8 mouse cellular contexts compared by ENCODE assay signal in genomic region chr4:105175255-105176035, GRCm38 (mm10). TPM values are rescaled to one million over a fixed set of nuclear protein-coding genes. Genes with fewer than 3 reads are reported as not detected.
DNase-seq lines count a peak whose midpoint lies in the region; ATAC-seq and TF ChIP-seq lines count a peak whose summit lies in the region.

No protein-coding gene starts in this region.

- H3K9ac ChIP-seq in kidney, embryonic 14.5 days (ENCODE audit: low read depth, low read length) = no peak overlapping the region

- 29% methylated on average over 16 of the region's 16 CpGs for WGBS in cerebellum, adult 2 months
- WGBS in kidney, embryonic 14.5 days = 66% methylated on average over 16 of the region's 16 CpGs

- no peaks in the 10 kb centered on the region for H3K9me3 ChIP-seq in E14TG2a.4 (ENCODE audit: low read length)
- H3K9me3 ChIP-seq in kidney, embryonic 14.5 days (ENCODE audit: control insufficient read depth, low read length) = no peaks in the 10 kb centered on the region

- peak; percentile 24 to 54 for DNase-seq in cerebellum, adult 2 months
- DNase-seq in frontal cortex, adult 2 months (ENCODE audit: extremely low spot score in 1 of 2, low spot score in 1 of 2) = peak; percentile 67 to 78
- DNase-seq in left cerebral cortex, postnatal 10 days (ENCODE audit: extremely low spot score in 1 of 2, low spot score in 2 of 2) = peak; percentile 48 to 79
- DNase-seq in right cerebral cortex, postnatal 4 days = peak; percentile 40
- DNase-seq in embryo, embryonic 10 days (ENCODE audit: low spot score) = no peak
- DNase-seq in adrenal gland, postnatal 36 days = no peak

- TF ChIP-seq POLR2A in cerebellum, adult 2 months (IDR thresholded peaks at IDR 0.05; ENCODE audit: borderline replicate concordance, insufficient read depth, low read length) = no peak

- no peak for ATAC-seq in kidney, embryonic 14.5 days (ENCODE audit: low FRiP score, low TSS enrichment)

- no peak for TF ChIP-seq CTCF in E14TG2a.4 (conservative IDR thresholded peaks at IDR 0.05; ENCODE audit: low read length)
- no peak for TF ChIP-seq CTCF in cerebellum, adult 2 months (IDR thresholded peaks at IDR 0.05; ENCODE audit: borderline replicate concordance, insufficient read depth, low read depth, low read length)

- intact Hi-C loops in left cerebral cortex, postnatal 10 days (cut with DNase I) = no loop called here

- no peak overlapping the region for H3K27ac ChIP-seq in cerebellum, adult 2 months (ENCODE audit: insufficient read depth, low read length)
- no peak overlapping the region for H3K27ac ChIP-seq in kidney, embryonic 14.5 days (ENCODE audit: low read depth, low read length)

- peak overlapping the region; percentile 60 for H3K4me3 ChIP-seq in E14TG2a.4 (replicated peaks; ENCODE audit: low read length)
- H3K4me3 ChIP-seq in cerebellum, adult 2 months (replicated peaks; ENCODE audit: insufficient read depth, low read depth, low read length) = no peak overlapping the region
- H3K4me3 ChIP-seq in kidney, embryonic 14.5 days (ENCODE audit: low read length) = no peak overlapping the region

- no peaks in the 10 kb centered on the region for H3K36me3 ChIP-seq in E14TG2a.4 (ENCODE audit: insufficient read depth, low read length)
- 0 out of 2 replicates have a peak, but pooled peaks cover 2% of the 10 kb centered on the region for H3K36me3 ChIP-seq in kidney, embryonic 14.5 days (ENCODE audit: control insufficient read depth, insufficient read depth, low read length)

- H3K27me3 ChIP-seq in E14TG2a.4 (ENCODE audit: insufficient read depth, low read length) = no peaks in the 10 kb centered on the region
- no peaks in the 10 kb centered on the region; the same call in 1 of the 2 replicates for H3K27me3 ChIP-seq in cerebellum, adult 2 months (ENCODE audit: control insufficient read depth, insufficient read depth, low read length)
- H3K27me3 ChIP-seq in kidney, embryonic 14.5 days (ENCODE audit: control insufficient read depth, insufficient read depth, low read length) = no peaks in the 10 kb centered on the region

- no peak overlapping the region for H3K4me2 ChIP-seq in kidney, embryonic 14.5 days (replicated peaks; ENCODE audit: low read depth, low read length)

- H3K4me1 ChIP-seq in E14TG2a.4 (replicated peaks; ENCODE audit: low read depth, low read length) = peaks cover 35% of the 10 kb centered on the region
- no peaks in the 10 kb centered on the region for H3K4me1 ChIP-seq in cerebellum, adult 2 months (ENCODE audit: control insufficient read depth, insufficient read depth, low read length)
- 0 out of 2 replicates have a peak, but pooled peaks cover 4% of the 10 kb centered on the region for H3K4me1 ChIP-seq in kidney, embryonic 14.5 days (ENCODE audit: control insufficient read depth, insufficient read depth, low read length)

RNA-seq across cellular contexts. Expression of gene Plpp3, which starts 18.3 kb away (rescaled TPM):
- 158 and 170 TPM in 2 replicates for polyA plus RNA-seq in cerebellum, adult 2 months (2012; rRNA removed)
- polyA plus RNA-seq in frontal cortex, adult 2 months (2012; rRNA removed) = 200 and 237 TPM in 2 replicates
- 100 to 1,000 TPM; 110 to 114 TPM for total RNA-seq in left cerebral cortex, postnatal 10 days (2021)
- polyA plus RNA-seq in kidney, embryonic 14.5 days (2014; fragmentation: Nextera tagmentation; extraction: Ambion mirVana) = 41.6 and 53.0 TPM in 2 replicates
- 100 to 1,000 TPM; 246 to 407 TPM for total RNA-seq in adrenal gland, postnatal 36 days (2021)

Comparison
In these comparisons a context has a peak if more than half of its experiments do, and no peak if none do; other contexts are left out.
1. DNase-seq: peak in cerebellum, adult 2 months (2 of 2), frontal cortex, adult 2 months (2 of 2), left cerebral cortex, postnatal 10 days (2 of 2) and right cerebral cortex, postnatal 4 days (single experiment); none in embryo, embryonic 10 days (single experiment) and adrenal gland, postnatal 36 days (0 of 2).